Mouse (Mus musculus) left cerebral cortex, adult 2 months (tissue): ENCODE measurements at regions not wholly inside any gene's neighbourhood (a gene's known extent, or its start where the extent isn't known, plus 50 kb on each side); places are given as distances from the start of the nearest gene placed in this dataset.

Experiments
- DNase-seq, 2 experiments: peaks; one replicate each; pipeline ENCODE4 v3.0.0; 2021 to 2022; ENCODE audit warnings: low spot score in 2 of 2, mixed read lengths in 1 of 2; ENCODE audit errors: extremely low spot score in 1 of 2
- H3K27ac ChIP-seq: fragments of 200-600 bp; 2 replicates; pipeline ENCODE4 v1.8.1; 2022
- H3K4me3 ChIP-seq: fragments of 200-600 bp; 2 replicates; pipeline ENCODE4 v1.8.1; 2022
- CTCF ChIP-seq: fragments of 200-600 bp; IDR thresholded peaks from 2 replicates; pipeline ENCODE4 v1.8.1; 2022; ENCODE audit warnings: antibody characterized with exemption, mild to moderate bottlenecking, moderate library complexity
- intact Hi-C: fragments of 180-260 bp; cut with DNase I; formaldehyde crosslinking; loops from one replicate; pipeline ENCODE4 v1.15.1; 2025

- intact Hi-C loops = no loop called here
- no peak overlapping the region for H3K27ac ChIP-seq
- H3K4me3 ChIP-seq = no peak overlapping the region
- no peak for DNase-seq
- no peak for TF ChIP-seq CTCF
Measured at GRCm38 (mm10) chr12:47252306-47252705, 433.6 kb upstream of the Nova1 start.

GRCm38 (mm10) chr12:47243623-47244514 lies 425.1 kb upstream of the Nova1 start:
- intact Hi-C loops = no loop called here

GRCm38 (mm10) chr12:47220016-47220415 lies 401.3 kb upstream of the Nova1 start:
- Histone ChIP-seq H3K4me3 (no peak overlapping the region), H3K27ac (no peak overlapping the region)
- no peak for TF ChIP-seq CTCF
- DNase-seq = no peak
- intact Hi-C loops = no loop called here

More at GRCm38 (mm10) chr12:47243623-47244514, 425.1 kb upstream of the Nova1 start:
- no peak overlapping the region for H3K4me3 ChIP-seq
- DNase-seq = no peak
- H3K27ac ChIP-seq = no peak overlapping the region
- no peak for TF ChIP-seq CTCF

- TF ChIP-seq CTCF = peak; percentile 8; the same call in 1 of the 2 replicates
- no peak overlapping the region for H3K4me3 ChIP-seq
- no peak overlapping the region for H3K27ac ChIP-seq
- intact Hi-C loops = no loop called here
- no peak for DNase-seq
Measured at GRCm38 (mm10) chr12:47219340-47219739, 400.6 kb upstream of the Nova1 start.

- TF ChIP-seq CTCF = no peak
- no peak overlapping the region for H3K27ac ChIP-seq
Measured at GRCm38 (mm10) chr12:47211417-47212104, 392.8 kb upstream of the Nova1 start.

GRCm38 (mm10) chr12:47202936-47203335 lies 384.2 kb upstream of the Nova1 start:
- no peak overlapping the region for H3K4me3 ChIP-seq
- TF ChIP-seq CTCF = no peak
- DNase-seq = no peak
- intact Hi-C loops = no loop called here
- no peak overlapping the region for H3K27ac ChIP-seq

More at GRCm38 (mm10) chr12:47211417-47212104, 392.8 kb upstream of the Nova1 start:
- intact Hi-C loops = no loop called here
- no peak overlapping the region for H3K4me3 ChIP-seq
- DNase-seq = no peak

GRCm38 (mm10) chr12:47198609-47199008 lies 379.9 kb upstream of the Nova1 start:
- Histone ChIP-seq H3K4me3 (no peak overlapping the region), H3K27ac (no peak overlapping the region)
- intact Hi-C loops = no loop called here
- no peak for DNase-seq
- no peak for TF ChIP-seq CTCF

GRCm38 (mm10) chr12:47164736-47165135 lies 346.0 kb upstream of the Nova1 start:
- peak overlapping the region; percentile 42 for H3K4me3 ChIP-seq
- intact Hi-C loops = loop anchor here (2.0 to 10.0 kb wide), 5 partner anchors 150 to 1697 kb away; partner anchors contain the start of gene Nova1
- no peak for TF ChIP-seq CTCF
- DNase-seq = peak; percentile 13 to 20
- peak overlapping the region; percentile 70; the same call in 1 of the 2 replicates for H3K27ac ChIP-seq

GRCm38 (mm10) chr12:47164031-47164717 lies 345.4 kb upstream of the Nova1 start:
- no peak for TF ChIP-seq CTCF
- peak overlapping the region; percentile 42 for H3K4me3 ChIP-seq
- peak overlapping the region; percentile 70 for H3K27ac ChIP-seq
- intact Hi-C loops = loop anchor here (2.0 to 10.0 kb wide), 5 partner anchors 151 to 1697 kb away; partner anchors contain the start of gene Nova1
- DNase-seq = peak; percentile 53 to 60

- H3K4me3 ChIP-seq = no peak overlapping the region
- intact Hi-C loops = loop anchor here (5.0 to 10.0 kb wide), 4 partner anchors 152 to 1696 kb away; no protein-coding TSS in a partner anchor
- peak overlapping the region; percentile 56; the same call in 1 of the 2 replicates for H3K27ac ChIP-seq
Measured at GRCm38 (mm10) chr12:47163171-47163570, 344.4 kb upstream of the Nova1 start.

GRCm38 (mm10) chr12:47162624-47163151 lies 344.0 kb upstream of the Nova1 start:
- no peak overlapping the region for H3K4me3 ChIP-seq
- no peak for TF ChIP-seq CTCF
- peak in 1 of 2 experiments; percentile 8 for DNase-seq
- peak overlapping the region; percentile 56; the same call in 1 of the 2 replicates for H3K27ac ChIP-seq
- intact Hi-C loops = loop anchor here (5.0 to 10.0 kb wide), 4 partner anchors 152 to 1695 kb away; no protein-coding TSS in a partner anchor

More at GRCm38 (mm10) chr12:47163171-47163570, 344.4 kb upstream of the Nova1 start:
- no peak for DNase-seq
- no peak for TF ChIP-seq CTCF
